Mouse (Mus musculus): ENCODE results near the gene AU041133.

DNA sequence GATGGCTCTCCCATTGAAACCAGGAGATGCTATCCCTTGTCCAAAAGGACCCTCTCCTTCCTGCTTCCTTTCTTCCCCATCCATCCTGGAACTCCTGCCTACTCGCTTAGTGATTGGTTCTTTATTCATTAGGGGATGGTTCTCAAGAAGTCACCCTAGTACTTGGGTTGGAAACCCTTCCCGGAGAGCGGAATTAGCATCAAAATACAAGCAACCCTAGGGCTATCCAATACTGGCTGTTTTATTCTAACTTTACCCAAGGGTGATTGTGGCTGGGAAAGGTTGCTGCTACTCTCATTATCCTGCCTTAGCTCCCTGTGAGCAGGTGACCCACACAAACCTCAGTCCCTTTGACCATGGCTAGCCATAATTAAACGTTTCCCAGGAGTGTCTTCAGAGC, 19.8 kb downstream of the AU041133 start:
- TF ChIP-seq CTCF (IDR thresholded peaks at IDR 0.05; ENCODE audit: borderline replicate concordance, control insufficient read depth, extremely low read depth, insufficient read depth, low read length, poor library complexity) (no peak), POLR2A (IDR thresholded peaks at IDR 0.05; ENCODE audit: control insufficient read depth, extremely low read depth, insufficient read depth, low read length, poor library complexity) (no peak)
